ENCODE assay signal across 7 mouse cellular contexts in the genomic region with DNA sequence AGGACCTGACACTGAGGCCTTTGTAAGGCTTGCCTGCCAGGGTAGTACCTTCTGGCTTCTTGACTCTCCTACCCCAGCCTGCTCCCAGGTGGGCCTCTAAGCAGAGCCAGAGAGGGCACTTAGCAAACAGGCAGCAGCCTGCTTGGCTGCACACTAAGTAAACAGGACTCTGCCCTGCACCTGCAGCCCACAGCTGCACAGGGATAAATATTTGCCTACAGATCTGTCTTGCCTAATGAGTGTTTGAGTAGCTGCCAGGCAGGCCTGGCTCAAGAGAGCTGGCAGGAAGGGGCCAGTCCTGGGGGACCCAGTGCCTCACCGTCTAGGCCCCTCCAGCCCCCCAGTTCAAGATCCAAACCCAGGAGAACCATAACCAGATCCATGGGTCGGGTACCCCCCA. TPM values are rescaled to one million over a fixed set of nuclear protein-coding genes. Genes with fewer than 3 reads are reported as not detected.
DNase-seq lines count a peak whose midpoint lies in the region; ATAC-seq and TF ChIP-seq lines count a peak whose summit lies in the region.

No protein-coding gene starts in this region.

- no peak overlapping the region for H3K4me2 ChIP-seq in forebrain, postnatal 0 days (ENCODE audit: low read depth)
- no peak overlapping the region for H3K4me2 ChIP-seq in midbrain, embryonic 12.5 days (replicated peaks)

- H3K27ac ChIP-seq in forebrain, postnatal 0 days (ENCODE audit: low read depth, low read length), result no peak overlapping the region
- H3K27ac ChIP-seq in midbrain, embryonic 12.5 days (replicated peaks), result peak overlapping the region; percentile 54

- no peak overlapping the region for H3K4me3 ChIP-seq in forebrain, postnatal 0 days (ENCODE audit: low read depth, low read length)
- H3K4me3 ChIP-seq in midbrain, embryonic 12.5 days, result no peak overlapping the region

- H3K27me3 ChIP-seq in forebrain, postnatal 0 days (ENCODE audit: insufficient read depth, low read length), result no peaks in the 10 kb centered on the region
- no peaks in the 10 kb centered on the region for H3K27me3 ChIP-seq in midbrain, embryonic 12.5 days

- TF ChIP-seq CTCF in forebrain, postnatal 0 days (IDR thresholded peaks at IDR 0.05; ENCODE audit: low read depth), result no peak

- WGBS in forebrain, postnatal 0 days, result 55% methylated on average over 2 of the region's 2 CpGs
- WGBS in large intestine, adult 2 months, result 16% methylated on average over 2 of the region's 2 CpGs
- 69% methylated on average over 2 of the region's 2 CpGs for WGBS in midbrain, embryonic 12.5 days

- no peaks in the 10 kb centered on the region for H3K4me1 ChIP-seq in forebrain, postnatal 0 days (ENCODE audit: insufficient read depth)
- H3K4me1 ChIP-seq in midbrain, embryonic 12.5 days, result peaks cover 7% of the 10 kb centered on the region; the same call in 1 of the 2 replicates

- no peaks in the 10 kb centered on the region for H3K9me3 ChIP-seq in forebrain, postnatal 0 days (ENCODE audit: low read length)
- H3K9me3 ChIP-seq in midbrain, embryonic 12.5 days, result 0 out of 2 replicates have a peak, but pooled peaks cover 3% of the 10 kb centered on the region

- ATAC-seq in forebrain, postnatal 0 days, result peak; percentile 53
- ATAC-seq in midbrain, embryonic 12.5 days (ENCODE audit: low FRiP score, low read depth), result peak; percentile 44; the same call in 1 of the 2 replicates

- H3K36me3 ChIP-seq in forebrain, postnatal 0 days (ENCODE audit: insufficient read depth), result no peaks in the 10 kb centered on the region
- no peaks in the 10 kb centered on the region for H3K36me3 ChIP-seq in midbrain, embryonic 12.5 days

- DNase-seq in embryo, embryonic 10.5 days (ENCODE audit: low spot score), result peak; percentile 23
- peak; percentile 34 for DNase-seq in forebrain, postnatal 0 days
- DNase-seq in large intestine, adult 2 months (ENCODE audit: low read depth, low spot score), result peak; percentile 64
- peak; percentile 25 for DNase-seq in thymus, postnatal 25 days
- no peak for DNase-seq in c-Kit-positive CD71-positive TER-119-positive erythroid progenitor cells, embryonic 14.5 days (ENCODE audit: low spot score)
- no peak for DNase-seq in layer of hippocampus, postnatal 10 days (ENCODE audit: low spot score in 2 of 2)

- H3K9ac ChIP-seq in forebrain, postnatal 0 days, result no peak overlapping the region
- no peak overlapping the region for H3K9ac ChIP-seq in midbrain, embryonic 12.5 days (replicated peaks)

RNA-seq across cellular contexts. Expression of a gene that starts 43.4 kb away (rescaled TPM):
- 51.5 and 57.0 TPM in 2 replicates for total RNA-seq in forebrain, postnatal 0 days (2014; rRNA removed)
- polyA plus RNA-seq in forebrain, postnatal 0 days (2015; fragmentation: Nextera tagmentation; extraction: Ambion mirVana), result 102 and 108 TPM in 2 replicates
- polyA plus RNA-seq in large intestine, adult 2 months (2012; rRNA removed), result 16.6 and 18.1 TPM in 2 replicates
- 128 and 147 TPM in 2 replicates for polyA plus RNA-seq in midbrain, embryonic 12.5 days (2016; fragmentation: Nextera tagmentation; extraction: Ambion mirVana)
- total RNA-seq in layer of hippocampus, postnatal 10 days (2021), result 10 to 100 TPM; 44.7 TPM

RNA-seq across cellular contexts. Expression of a gene that starts 54.1 kb away (rescaled TPM):
- 98.4 and 102 TPM in 2 replicates for total RNA-seq in forebrain, postnatal 0 days (2014; rRNA removed)
- 40.0 and 49.8 TPM in 2 replicates for polyA plus RNA-seq in forebrain, postnatal 0 days (2015; fragmentation: Nextera tagmentation; extraction: Ambion mirVana)
- polyA plus RNA-seq in large intestine, adult 2 months (2012; rRNA removed), result 4.5 and 5.2 TPM in 2 replicates
- polyA plus RNA-seq in midbrain, embryonic 12.5 days (2016; fragmentation: Nextera tagmentation; extraction: Ambion mirVana), result 22.0 and 22.6 TPM in 2 replicates
- total RNA-seq in layer of hippocampus, postnatal 10 days (2021), result 100 to 1,000 TPM; 686 to 743 TPM

Comparison
In these comparisons a context has a peak if more than half of its experiments do, and no peak if none do; other contexts are left out.
1. DNase-seq: peak in embryo, embryonic 10.5 days (single experiment), forebrain, postnatal 0 days (single experiment), large intestine, adult 2 months (single experiment) and thymus, postnatal 25 days (single experiment); none in c-Kit-positive CD71-positive TER-119-positive erythroid progenitor cells, embryonic 14.5 days (single experiment) and layer of hippocampus, postnatal 10 days (0 of 2).